Mouse (Mus musculus) hindbrain, embryonic 12.5 days (tissue): ENCODE data around the gene Ppp1r12a. TPM values are rescaled to one million over a fixed set of nuclear protein-coding genes. Genes with fewer than 3 reads are reported as not detected.

Source experiments
- ATAC-seq: fragments of 200-750 bp; cut with Nextera tagmentation; 2 replicates; pipeline ENCODE4 v1.8.0; 2017; ENCODE audit warnings: moderate TSS enrichment; ENCODE audit not compliant: low FRiP score
- H3K27ac ChIP-seq: fragments of 300-500 bp; sonication (generic); 2 replicates; pipeline ENCODE4 v1.5.1; 2016; ENCODE audit warnings: mild to moderate bottlenecking
- H3K27me3 ChIP-seq: fragments of 300-500 bp; sonication (generic); 2 replicates; pipeline ENCODE4 v1.6.1; 2016; ENCODE audit warnings: mild to moderate bottlenecking
- H3K36me3 ChIP-seq: fragments of 300-500 bp; sonication (generic); 2 replicates; pipeline ENCODE4 v1.6.1; 2016; ENCODE audit warnings: mild to moderate bottlenecking
- H3K4me1 ChIP-seq: fragments of 300-500 bp; sonication (generic); 2 replicates; pipeline ENCODE4 v1.6.1; 2016
- H3K4me2 ChIP-seq: fragments of 300-500 bp; sonication (generic); replicated peaks from 2 replicates; pipeline ENCODE4 v1.6.1; 2016; ENCODE audit warnings: mild to moderate bottlenecking
- H3K4me3 ChIP-seq: fragments of 300-500 bp; sonication (generic); 2 replicates; pipeline ENCODE4 v1.5.1; 2016; ENCODE audit warnings: mild to moderate bottlenecking
- H3K9ac ChIP-seq: fragments of 300-500 bp; sonication (generic); 2 replicates; pipeline ENCODE4 v1.6.1; 2016; ENCODE audit warnings: mild to moderate bottlenecking, moderate library complexity
- H3K9me3 ChIP-seq: fragments of 300-500 bp; sonication (generic); replicated peaks from 2 replicates; pipeline ENCODE4 v1.6.1; 2016; ENCODE audit warnings: mild to moderate bottlenecking
- WGBS: fragments of 180-500 bp; shearing (Covaris S2); methylation state at CpG from one replicate; pipeline ENCODE4 v1.1.7; 2016; 5-methylcytosine and 5-hydroxymethylcytosine counted together
- polyA plus RNA-seq: library from polyadenylated mRNA; unstranded; fragments of >200 nt; fragmentation: Nextera tagmentation; extraction: Ambion mirVana; gene quantifications from 2 replicates; pipeline ENCODE4 v1.2.1, GENCODE M21; 2016

Ppp1r12a gene
- polyA plus RNA-seq, 1 experiment from 2014 or later, result 93.0 TPM

GRCm38 (mm10) chr10:108284445-108284844 lies 122.5 kb downstream of the Ppp1r12a start:
- no peak for ATAC-seq
- Histone ChIP-seq H3K36me3 (peaks cover 11% of the 10 kb centered on the region), H3K4me2 (no peak overlapping the region), H3K4me1 (peaks cover 8% of the 10 kb centered on the region; the same call in 1 of the 2 replicates), H3K9ac (no peak overlapping the region), H3K9me3 (no peaks in the 10 kb centered on the region), H3K27ac (no peak overlapping the region), H3K27me3 (no peaks in the 10 kb centered on the region), H3K4me3 (no peak overlapping the region)
- WGBS, result 88% methylated on average over 4 of the region's 4 CpGs

- ATAC-seq, result no peak
- H3K4me2 ChIP-seq, result no peak overlapping the region
- no peak overlapping the region for H3K9ac ChIP-seq
- peaks cover 8% of the 10 kb centered on the region; the same call in 1 of the 2 replicates for H3K4me1 ChIP-seq
- 85% methylated on average over 5 of the region's 5 CpGs for WGBS
- no peaks in the 10 kb centered on the region for H3K27me3 ChIP-seq
- H3K36me3 ChIP-seq, result peaks cover 7% of the 10 kb centered on the region
- no peak overlapping the region for H3K27ac ChIP-seq
- H3K4me3 ChIP-seq, result no peak overlapping the region
- no peaks in the 10 kb centered on the region for H3K9me3 ChIP-seq
These were observed 123.0 kb downstream of the Ppp1r12a start for GRCm38 (mm10) chr10:108284977-108285376.

DNA sequence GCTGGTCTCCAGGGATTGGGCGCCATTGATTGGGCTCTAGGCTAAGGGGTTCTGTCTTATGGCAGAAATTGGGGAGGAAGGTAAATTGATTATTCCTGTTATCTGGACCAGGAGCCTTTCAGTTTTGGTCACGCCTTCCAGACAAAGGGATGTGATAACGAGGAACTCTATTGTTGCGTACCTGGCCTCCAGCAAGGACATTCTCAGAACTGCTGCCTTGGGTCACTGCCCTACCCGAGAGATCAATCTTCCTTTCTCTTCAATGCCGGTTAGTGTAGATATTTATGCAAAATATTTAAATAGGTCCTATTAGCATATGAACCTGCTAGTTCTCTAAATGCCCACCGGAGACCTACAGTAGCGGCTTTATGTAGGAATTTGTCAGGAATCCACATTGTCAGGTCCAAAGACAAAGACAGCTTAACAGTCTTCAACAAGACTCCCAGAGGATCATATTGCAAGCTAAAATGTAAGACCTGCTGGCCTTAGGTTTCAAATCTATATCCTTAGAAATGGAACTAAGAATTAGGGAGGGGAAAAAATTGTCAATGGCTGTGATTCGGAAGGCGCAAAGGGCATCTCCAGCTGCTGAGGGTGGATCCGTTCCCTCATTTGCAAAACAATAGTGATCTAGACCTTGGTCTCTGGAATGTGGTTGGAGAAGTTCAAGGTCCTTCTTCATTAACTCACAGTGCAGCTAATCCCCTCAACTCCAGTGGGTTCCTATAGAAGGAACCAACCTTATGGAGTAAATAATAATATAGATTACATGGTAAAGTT lies 124.9 kb downstream of the Ppp1r12a start:
- Histone ChIP-seq H3K9me3 (no peaks in the 10 kb centered on the region), H3K9ac (no peak overlapping the region), H3K27ac (no peak overlapping the region), H3K27me3 (no peaks in the 10 kb centered on the region), H3K4me3 (no peak overlapping the region), H3K4me1 (peaks cover 8% of the 10 kb centered on the region; the same call in 1 of the 2 replicates), H3K4me2 (no peak overlapping the region), H3K36me3 (no peaks in the 10 kb centered on the region)
- 66% methylated on average over 11 of the region's 11 CpGs for WGBS
- ATAC-seq, result no peak

DNA sequence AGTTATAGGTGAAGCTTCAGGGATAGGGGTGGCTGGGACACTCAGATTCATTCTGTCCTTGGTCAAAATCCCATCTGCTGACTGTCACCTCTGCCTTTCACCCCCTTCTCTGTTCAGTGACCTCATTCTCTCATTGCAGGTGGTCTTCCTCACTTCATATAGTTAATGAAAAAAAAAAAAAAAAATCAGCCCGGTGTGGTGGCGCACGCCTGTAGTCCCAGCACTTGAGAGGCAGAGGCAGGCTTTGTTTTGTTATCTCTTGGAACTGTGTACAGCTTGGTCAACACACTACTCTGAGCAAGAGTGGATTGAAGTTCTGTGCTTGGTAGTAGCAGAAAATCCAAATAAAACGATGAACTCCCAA lies 125.4 kb downstream of the Ppp1r12a start:
- H3K9ac ChIP-seq, result no peak overlapping the region
- no peak for ATAC-seq
- WGBS, result 84% methylated on average over 4 of the region's 4 CpGs
- no peaks in the 10 kb centered on the region for H3K36me3 ChIP-seq
- no peaks in the 10 kb centered on the region for H3K27me3 ChIP-seq
- H3K4me1 ChIP-seq, result peaks cover 8% of the 10 kb centered on the region; the same call in 1 of the 2 replicates
- no peak overlapping the region for H3K4me3 ChIP-seq
- H3K9me3 ChIP-seq, result no peaks in the 10 kb centered on the region
- no peak overlapping the region for H3K27ac ChIP-seq
- H3K4me2 ChIP-seq, result no peak overlapping the region

GRCm38 (mm10) chr10:108290046-108290445 lies 128.1 kb downstream of the Ppp1r12a start:
- Histone ChIP-seq H3K4me3 (no peak overlapping the region), H3K27ac (no peak overlapping the region), H3K36me3 (no peaks in the 10 kb centered on the region), H3K9me3 (no peaks in the 10 kb centered on the region), H3K4me2 (no peak overlapping the region), H3K4me1 (peaks cover 8% of the 10 kb centered on the region; the same call in 1 of the 2 replicates), H3K9ac (no peak overlapping the region), H3K27me3 (no peaks in the 10 kb centered on the region)
- ATAC-seq, result no peak
- WGBS, result 95% methylated on average over 13 of the region's 13 CpGs

DNA sequence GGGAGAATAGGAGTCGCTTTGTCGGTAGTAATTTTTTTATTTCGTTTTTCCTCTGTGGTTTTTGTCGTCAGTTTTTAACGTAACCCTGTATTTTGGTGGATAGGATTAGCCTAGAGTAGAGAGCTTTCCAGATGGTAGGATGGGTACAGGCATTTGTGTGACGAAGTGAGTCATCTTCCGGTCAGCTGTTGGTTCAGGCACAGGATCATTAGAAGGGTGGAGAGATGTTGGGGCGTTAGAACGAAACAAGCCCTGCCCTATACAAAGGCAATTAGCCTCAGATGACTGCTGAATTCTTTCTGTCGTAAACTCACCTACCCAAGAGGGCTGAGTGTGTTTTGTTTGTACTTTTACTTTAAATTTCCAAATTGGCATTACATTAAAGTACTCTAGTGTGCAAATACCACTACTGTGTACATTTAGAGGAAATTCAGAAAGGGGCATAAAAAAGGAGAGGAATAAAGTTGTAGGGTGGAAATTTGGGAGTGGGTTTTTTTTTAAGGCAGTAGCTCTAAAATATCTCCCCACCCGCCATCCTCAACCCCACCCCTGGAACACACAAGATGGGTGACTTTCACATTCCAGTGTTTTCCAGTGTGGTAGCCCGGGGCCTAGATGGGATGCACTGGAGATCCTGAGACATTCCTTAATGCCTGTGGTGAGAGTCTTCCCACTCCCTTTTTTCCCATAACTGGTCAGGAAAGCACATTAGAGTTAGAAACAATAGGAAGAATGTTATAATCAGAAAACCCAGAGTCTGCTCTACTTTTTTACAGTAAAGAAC lies 129.9 kb downstream of the Ppp1r12a start:
- no peak for ATAC-seq
- H3K9ac ChIP-seq, result no peak overlapping the region
- H3K27me3 ChIP-seq, result no peaks in the 10 kb centered on the region
- no peak overlapping the region for H3K27ac ChIP-seq
- no peak overlapping the region for H3K4me2 ChIP-seq
- H3K4me1 ChIP-seq, result peaks cover 4% of the 10 kb centered on the region; the same call in 1 of the 2 replicates
- no peaks in the 10 kb centered on the region for H3K36me3 ChIP-seq
- H3K4me3 ChIP-seq, result no peak overlapping the region
- no peaks in the 10 kb centered on the region for H3K9me3 ChIP-seq
- 90% methylated on average over 12 of the region's 12 CpGs for WGBS

GRCm38 (mm10) chr10:108292651-108293050 lies 130.7 kb downstream of the Ppp1r12a start:
- 85% methylated on average over 4 of the region's 4 CpGs for WGBS
- H3K4me2 ChIP-seq, result no peak overlapping the region
- ATAC-seq, result no peak
- no peak overlapping the region for H3K4me3 ChIP-seq
- no peaks in the 10 kb centered on the region for H3K4me1 ChIP-seq
- no peaks in the 10 kb centered on the region for H3K36me3 ChIP-seq
- H3K9me3 ChIP-seq, result no peaks in the 10 kb centered on the region
- no peaks in the 10 kb centered on the region for H3K27me3 ChIP-seq
- no peak overlapping the region for H3K27ac ChIP-seq
- no peak overlapping the region for H3K9ac ChIP-seq

GRCm38 (mm10) chr10:108293620-108294195 lies 131.7 kb downstream of the Ppp1r12a start:
- no peak overlapping the region for H3K4me2 ChIP-seq
- H3K27me3 ChIP-seq, result no peaks in the 10 kb centered on the region
- H3K36me3 ChIP-seq, result no peaks in the 10 kb centered on the region
- no peaks in the 10 kb centered on the region for H3K4me1 ChIP-seq
- ATAC-seq, result no peak
- H3K27ac ChIP-seq, result no peak overlapping the region
- WGBS, result 90% methylated on average over 16 of the region's 16 CpGs
- no peak overlapping the region for H3K4me3 ChIP-seq
- no peaks in the 10 kb centered on the region for H3K9me3 ChIP-seq
- no peak overlapping the region for H3K9ac ChIP-seq

- Histone ChIP-seq H3K4me3 (no peak overlapping the region), H3K4me2 (no peak overlapping the region), H3K27ac (no peak overlapping the region), H3K36me3 (no peaks in the 10 kb centered on the region), H3K9me3 (no peaks in the 10 kb centered on the region), H3K27me3 (no peaks in the 10 kb centered on the region), H3K4me1 (no peaks in the 10 kb centered on the region), H3K9ac (no peak overlapping the region)
- no peak for ATAC-seq
- 85% methylated on average over 7 of the region's 7 CpGs for WGBS
These were observed 132.8 kb downstream of the Ppp1r12a start for GRCm38 (mm10) chr10:108294766-108295165.

GRCm38 (mm10) chr10:108296446-108296845 lies 134.5 kb downstream of the Ppp1r12a start:
- WGBS, result 93% methylated on average over 7 of the region's 7 CpGs
- no peaks in the 10 kb centered on the region for H3K27me3 ChIP-seq
- H3K27ac ChIP-seq, result no peak overlapping the region
- no peaks in the 10 kb centered on the region for H3K9me3 ChIP-seq
- H3K4me3 ChIP-seq, result no peak overlapping the region
- H3K9ac ChIP-seq, result no peak overlapping the region
- H3K36me3 ChIP-seq, result no peaks in the 10 kb centered on the region
- ATAC-seq, result no peak
- no peak overlapping the region for H3K4me2 ChIP-seq
- no peaks in the 10 kb centered on the region for H3K4me1 ChIP-seq

DNA sequence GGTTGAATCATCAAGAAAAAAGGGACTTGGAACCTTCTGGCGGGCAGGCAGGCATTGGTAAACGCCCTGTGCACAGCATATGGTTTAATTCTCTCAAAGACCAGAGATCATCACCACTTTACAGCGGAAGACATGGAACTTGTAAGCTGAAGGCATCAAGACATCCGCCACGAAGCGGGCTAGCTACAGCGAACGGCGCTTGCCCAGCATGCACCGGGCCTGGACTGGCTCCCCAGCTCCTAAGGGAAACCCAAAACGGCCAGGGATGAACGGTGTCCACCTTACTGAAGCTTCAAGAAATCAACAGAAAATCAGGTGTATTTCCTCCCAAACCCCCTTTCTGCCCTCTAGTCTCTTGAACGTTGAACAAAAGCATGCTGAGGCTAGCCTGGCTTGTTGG lies 136.3 kb downstream of the Ppp1r12a start:
- H3K4me3 ChIP-seq, result no peak overlapping the region
- H3K27me3 ChIP-seq, result no peaks in the 10 kb centered on the region
- H3K4me1 ChIP-seq, result no peaks in the 10 kb centered on the region
- WGBS, result 93% methylated on average over 13 of the region's 13 CpGs
- H3K27ac ChIP-seq, result no peak overlapping the region
- no peak overlapping the region for H3K4me2 ChIP-seq
- no peaks in the 10 kb centered on the region for H3K36me3 ChIP-seq
- H3K9ac ChIP-seq, result no peak overlapping the region
- H3K9me3 ChIP-seq, result no peaks in the 10 kb centered on the region
- no peak for ATAC-seq

- Histone ChIP-seq H3K4me1 (no peaks in the 10 kb centered on the region), H3K27me3 (no peaks in the 10 kb centered on the region), H3K9ac (no peak overlapping the region), H3K27ac (no peak overlapping the region), H3K4me2 (no peak overlapping the region), H3K4me3 (no peak overlapping the region), H3K9me3 (no peaks in the 10 kb centered on the region), H3K36me3 (no peaks in the 10 kb centered on the region)
- WGBS, result 85% methylated on average over 16 of the region's 17 CpGs
- no peak for ATAC-seq
These were observed 137.0 kb downstream of the Ppp1r12a start for GRCm38 (mm10) chr10:108298841-108299545.
